Mouse (Mus musculus) embryonic fibroblast, embryonic 13.5 days (primary cell): ENCODE results near the gene Lactbl1. TPM values are rescaled to one million over a fixed set of nuclear protein-coding genes. Genes with fewer than 3 reads are reported as not detected.
A peak's percentile ranks its signal among the peaks of the same experiment; 100 is the strongest.

ENCODE experiments used
- H3K27ac ChIP-seq: 2 replicates; pipeline ENCODE4 v1.5.1; 2012; ENCODE audit warnings: low read length, control low read depth, inconsistent platforms; ENCODE audit not compliant: insufficient read depth
- H3K4me1 ChIP-seq: 2 replicates; pipeline ENCODE4 v1.6.1; 2011; ENCODE audit warnings: low read length; ENCODE audit not compliant: control insufficient read depth, insufficient read depth
- H3K4me3 ChIP-seq: 2 replicates; pipeline ENCODE4 v1.5.1; 2011; ENCODE audit warnings: mild to moderate bottlenecking, control low read depth, low read length; ENCODE audit not compliant: insufficient read depth
- CTCF ChIP-seq: IDR thresholded peaks from 2 replicates; pipeline ENCODE4 v1.5.1; 2011; ENCODE audit warnings: mild to moderate bottlenecking, control low read depth, low read length, moderate library complexity, borderline replicate concordance; ENCODE audit not compliant: insufficient read depth
- POLR2A ChIP-seq: IDR thresholded peaks from 2 replicates; pipeline ENCODE4 v1.6.1; 2011; ENCODE audit warnings: low read depth, mild to moderate bottlenecking, control low read depth, low read length, moderate library complexity
- polyA plus RNA-seq: library from polyadenylated mRNA; stranded (reverse); fragments of >200 nt; gene quantifications from 2 replicates; pipeline ENCODE4 v1.2.4, GENCODE M21; 2011; ENCODE audit warnings: low read depth; ENCODE audit not compliant: missing spikeins, insufficient read length

Lactbl1 gene
- polyA plus RNA-seq, result not detected in 2 replicates

DNA sequence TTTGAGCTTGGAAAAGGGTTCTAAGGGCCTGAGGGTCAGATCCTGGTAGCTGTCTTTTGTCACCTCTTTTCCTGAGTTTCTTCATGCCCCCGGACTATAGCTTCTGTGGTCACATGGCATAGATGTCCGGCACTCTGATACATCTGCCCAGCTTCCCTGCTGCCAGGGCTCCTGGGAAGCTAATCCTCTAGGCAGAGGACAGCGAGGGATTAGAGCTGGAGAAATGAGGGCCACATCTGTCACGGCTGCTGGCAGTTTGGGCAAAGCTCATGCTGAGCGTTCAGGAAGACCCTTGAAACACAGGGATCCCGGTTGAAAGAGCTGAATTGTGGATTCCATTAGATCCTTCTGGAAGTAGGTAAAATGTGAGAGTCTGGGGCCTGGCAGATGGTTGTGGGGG is at the start of gene Lactbl1:
Gene Lactbl1 (plus strand): TSS at position 234 of the 400 bp plus-strand sequence.
- Histone ChIP-seq H3K4me3 (no peak within 1 kb of the TSS), H3K4me1 (no peaks in the 10 kb centered on the region), H3K27ac (no peak within 1 kb of the TSS)
- TF ChIP-seq CTCF, result no peak
- TF ChIP-seq POLR2A, result no peak

DNA sequence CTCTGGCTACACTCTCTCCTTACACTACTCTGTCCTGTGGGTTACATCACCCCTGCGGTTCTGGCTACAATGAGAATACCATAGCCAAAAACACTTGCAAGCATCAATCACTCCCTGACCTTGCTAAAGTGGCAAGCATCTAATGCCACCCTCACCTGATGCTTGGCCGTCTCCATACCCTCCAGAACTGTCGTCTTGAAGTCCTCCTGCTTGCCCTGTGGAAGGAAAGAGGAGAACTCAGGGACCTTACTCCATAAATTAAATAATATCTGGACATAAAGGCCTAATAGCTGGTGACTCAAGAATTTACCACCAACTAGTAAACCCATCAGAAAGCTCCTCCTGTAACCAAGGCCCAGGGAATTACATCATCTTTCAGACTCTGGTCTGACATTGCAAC is 40.5 kb upstream of the Lactbl1 start:
- Histone ChIP-seq H3K4me1 (peaks cover 3% of the 10 kb centered on the region; the same call in 1 of the 2 replicates), H3K27ac (no peak overlapping the region), H3K4me3 (no peak overlapping the region)
- TF ChIP-seq POLR2A (no peak), CTCF (no peak)

DNA sequence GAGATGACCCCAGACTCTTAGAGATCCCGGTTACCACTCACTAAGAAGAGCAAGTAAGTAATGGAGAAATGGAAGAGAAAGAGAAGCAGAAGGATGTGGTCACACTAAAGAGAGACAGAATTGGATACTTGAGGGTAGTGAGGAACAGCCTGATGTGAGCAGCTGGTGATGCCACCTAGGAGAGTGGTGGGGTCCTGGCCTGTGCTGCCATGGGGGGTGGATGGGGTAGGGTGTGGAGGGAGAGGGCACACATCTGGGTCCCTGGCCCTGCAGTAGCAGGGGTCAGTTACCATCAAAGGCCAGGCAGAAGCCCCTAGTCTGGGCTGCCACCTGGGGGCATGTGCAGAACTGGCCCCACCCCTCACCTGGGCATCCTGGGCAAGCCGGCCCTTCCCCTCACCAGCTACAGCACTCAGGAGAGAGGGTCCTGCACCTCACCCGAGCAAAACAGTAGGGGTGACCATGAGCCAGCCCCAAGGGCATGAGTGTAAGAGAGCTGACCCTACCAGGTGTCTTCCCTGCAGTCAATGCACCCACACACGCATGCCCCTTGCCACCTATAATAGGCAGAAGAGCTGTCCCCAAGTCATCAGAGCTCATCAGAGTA is 35.1 kb upstream of the Lactbl1 start:
- TF ChIP-seq POLR2A, result no peak
- no peak for TF ChIP-seq CTCF
- H3K27ac ChIP-seq, result no peak overlapping the region
- no peaks in the 10 kb centered on the region for H3K4me1 ChIP-seq
- no peak overlapping the region for H3K4me3 ChIP-seq

DNA sequence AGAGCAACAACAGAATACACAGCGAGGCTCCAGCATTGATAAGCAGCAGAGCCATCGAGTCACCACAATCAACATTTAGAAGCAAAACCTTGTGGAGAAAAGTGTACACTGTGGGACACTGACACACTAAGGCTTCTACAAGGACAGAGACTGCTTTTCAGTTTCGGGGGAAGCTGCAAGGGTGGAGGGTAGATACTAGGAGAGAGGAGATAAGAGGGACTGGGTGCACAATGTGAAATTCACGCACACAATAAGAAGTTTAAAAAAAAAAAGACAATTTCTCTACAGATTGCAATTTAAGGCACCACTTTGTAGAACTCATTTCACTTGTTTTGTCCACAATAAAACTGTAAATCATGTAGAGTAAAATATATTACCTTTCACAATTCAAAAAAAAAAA is 34.4 kb upstream of the Lactbl1 start:
- Histone ChIP-seq H3K4me3 (no peak overlapping the region), H3K27ac (no peak overlapping the region), H3K4me1 (no peaks in the 10 kb centered on the region)
- TF ChIP-seq POLR2A (no peak), CTCF (no peak)

DNA sequence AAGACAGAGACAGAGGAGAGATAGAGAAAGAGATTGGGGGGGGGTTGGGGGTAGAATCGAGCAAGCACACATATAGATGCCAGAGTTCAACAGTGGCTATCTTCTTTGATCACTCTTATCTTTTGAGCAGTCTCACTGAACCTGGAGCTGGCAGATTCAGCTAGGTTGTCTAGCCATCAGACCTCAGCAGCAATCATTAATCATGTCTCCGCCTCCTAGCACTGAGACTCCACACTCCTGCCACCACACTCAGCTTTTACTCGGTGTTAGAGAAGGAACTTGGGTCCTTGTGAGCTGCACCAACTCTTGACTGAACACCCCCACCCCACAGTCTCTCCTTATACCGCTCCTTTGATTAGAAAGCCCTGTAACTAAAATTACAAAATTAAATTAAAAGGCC is 30.3 kb upstream of the Lactbl1 start:
- Histone ChIP-seq H3K4me3 (no peak overlapping the region), H3K4me1 (no peaks in the 10 kb centered on the region), H3K27ac (no peak overlapping the region)
- no peak for TF ChIP-seq CTCF
- no peak for TF ChIP-seq POLR2A

DNA sequence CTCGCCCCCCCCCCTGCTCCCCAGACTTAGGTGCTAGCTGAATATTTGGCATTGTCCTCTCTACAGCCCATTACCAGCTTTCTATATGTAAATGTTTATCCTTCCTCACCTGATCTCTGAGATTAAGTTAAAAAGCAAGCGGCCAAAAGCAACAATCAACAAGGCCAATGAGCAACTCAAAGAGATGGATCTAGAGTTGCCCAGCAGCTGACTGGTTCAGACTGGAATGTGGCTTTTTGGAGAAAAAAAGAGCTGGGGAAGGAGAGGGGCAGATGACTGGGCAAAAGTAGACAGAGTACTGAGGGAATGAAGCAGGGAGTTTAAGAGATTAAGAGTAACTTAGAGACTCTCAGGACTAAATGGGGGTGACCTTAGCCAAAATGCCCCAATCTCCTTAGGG is 28.4 kb upstream of the Lactbl1 start:
- H3K4me3 ChIP-seq, result no peak overlapping the region
- TF ChIP-seq CTCF (no peak), POLR2A (no peak)
- H3K27ac ChIP-seq, result no peak overlapping the region
- 0 out of 2 replicates have a peak, but pooled peaks cover 3% of the 10 kb centered on the region for H3K4me1 ChIP-seq

DNA sequence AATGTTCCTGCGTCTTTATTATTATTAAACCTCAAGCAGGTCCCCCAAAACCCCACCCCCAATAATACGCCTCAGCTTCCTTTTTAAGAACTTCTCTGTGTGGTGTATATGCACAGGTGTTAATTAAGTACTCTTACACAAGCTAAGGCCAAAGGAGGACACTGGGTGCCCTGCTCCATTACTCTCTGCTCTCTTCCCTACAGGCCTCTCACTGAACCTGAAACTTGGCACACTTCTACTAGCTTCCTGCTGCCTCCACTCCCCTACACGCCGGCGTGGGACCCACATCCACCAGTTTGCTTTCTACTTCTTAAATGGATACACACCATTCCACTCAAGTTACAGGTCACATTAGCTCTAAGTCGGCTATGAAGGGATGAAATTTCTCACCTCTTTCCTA is 27.2 kb upstream of the Lactbl1 start:
- Histone ChIP-seq H3K27ac (no peak overlapping the region), H3K4me1 (0 out of 2 replicates have a peak, but pooled peaks cover 3% of the 10 kb centered on the region), H3K4me3 (no peak overlapping the region)
- TF ChIP-seq POLR2A (no peak), CTCF (no peak)

DNA sequence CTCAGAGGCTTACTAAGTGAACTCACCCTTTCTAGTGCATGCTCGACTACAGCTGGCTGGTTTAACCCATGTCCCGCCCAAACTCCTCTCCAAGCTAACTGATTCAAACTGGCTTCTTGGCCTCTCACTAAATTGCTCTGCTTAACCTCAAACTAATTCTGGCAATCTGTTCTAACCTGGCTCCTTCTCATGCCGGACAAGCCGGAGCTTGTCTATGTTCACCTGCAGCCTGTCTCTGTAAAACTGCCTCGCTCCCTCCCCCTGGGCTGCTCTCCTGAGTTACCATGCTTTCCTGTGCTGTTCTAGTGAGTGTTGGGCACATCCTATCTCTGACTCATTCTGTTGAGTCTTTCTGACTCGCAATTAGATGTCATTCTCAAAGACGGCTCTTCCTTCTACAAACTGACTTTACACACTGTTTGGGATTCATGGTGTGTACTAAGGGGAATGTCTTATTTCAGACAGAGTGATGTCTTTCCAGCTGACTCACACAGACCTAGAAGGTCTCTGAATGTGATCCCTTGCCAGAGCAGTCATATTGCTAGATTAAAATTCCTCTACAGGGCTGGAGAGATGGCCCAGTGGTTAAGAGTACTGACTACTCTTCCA is 24.0 kb upstream of the Lactbl1 start:
- TF ChIP-seq POLR2A (no peak), CTCF (no peak)
- peak overlapping the region; percentile 20; the same call in 1 of the 2 replicates for H3K27ac ChIP-seq
- H3K4me3 ChIP-seq, result no peak overlapping the region
- 0 out of 2 replicates have a peak, but pooled peaks cover 8% of the 10 kb centered on the region for H3K4me1 ChIP-seq

DNA sequence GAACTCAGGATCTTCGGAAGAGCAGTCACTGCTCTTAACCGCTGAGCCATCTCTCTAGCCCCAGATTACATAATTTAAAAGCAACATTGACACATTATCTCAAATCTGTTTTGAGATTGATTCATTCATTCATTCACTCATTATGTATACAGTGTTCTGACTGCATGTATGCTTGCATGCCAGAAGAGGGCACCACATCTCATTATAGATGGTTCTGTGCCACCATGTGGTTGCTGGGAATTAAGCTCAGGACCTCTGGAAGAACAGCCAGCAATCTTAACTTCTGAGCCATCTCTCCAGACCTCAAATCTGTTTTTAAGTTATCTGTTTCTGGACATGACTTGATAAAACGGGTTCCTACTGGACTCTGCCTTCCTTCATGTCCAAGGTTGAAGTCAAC is 22.6 kb upstream of the Lactbl1 start:
- Histone ChIP-seq H3K4me3 (no peak overlapping the region), H3K4me1 (0 out of 2 replicates have a peak, but pooled peaks cover 8% of the 10 kb centered on the region), H3K27ac (no peak overlapping the region)
- TF ChIP-seq POLR2A, result no peak
- no peak for TF ChIP-seq CTCF

DNA sequence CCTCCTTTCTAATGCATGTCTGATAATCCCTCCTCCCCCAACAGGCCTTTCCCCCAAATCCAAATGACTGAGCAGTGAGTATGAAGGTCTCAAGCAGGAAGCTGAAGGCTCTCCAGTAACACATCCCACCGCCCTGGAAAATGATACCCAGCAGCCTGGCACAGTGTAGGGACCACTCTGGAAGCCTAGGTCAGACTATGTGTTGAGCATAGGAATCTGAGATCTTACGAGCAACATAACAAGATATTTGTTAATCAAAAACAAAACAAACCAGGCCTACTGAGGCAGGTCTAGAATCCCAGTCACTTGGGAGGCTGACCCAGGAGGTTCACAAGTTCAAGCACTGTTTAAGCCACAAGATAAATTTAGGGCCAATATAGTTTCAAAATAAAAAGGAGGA is 21.9 kb upstream of the Lactbl1 start:
- Histone ChIP-seq H3K27ac (no peak overlapping the region), H3K4me3 (peak overlapping the region; percentile 96), H3K4me1 (0 out of 2 replicates have a peak, but pooled peaks cover 8% of the 10 kb centered on the region)
- no peak for TF ChIP-seq CTCF
- TF ChIP-seq POLR2A, result no peak
